Mouse (Mus musculus) cerebellum, postnatal 10 days (tissue): ENCODE measurements at regions not wholly inside any gene's neighbourhood (a gene's known extent, or its start where the extent isn't known, plus 50 kb on each side); places are given as distances from the start of the nearest gene placed in this dataset.
A peak's percentile ranks its signal among the peaks of the same experiment; 100 is the strongest.

Experiments used
- DNase-seq, 2 experiments: peaks; one replicate each; pipeline ENCODE4 v3.0.0; 2021; ENCODE audit warnings: mixed read lengths in 2 of 2

GRCm38 (mm10) chrX:128853441-128853840 lies 896.1 kb upstream of the Diaph2 start:
- peak; percentile 9 to 10 for DNase-seq
